In genomic region chr16:44508025-44508424, GRCm38 (mm10) we compare ENCODE assay signal across 20 mouse cellular contexts. TPM values are rescaled to one million over a fixed set of nuclear protein-coding genes. Genes with fewer than 3 reads are reported as not detected.
DNase-seq lines count a peak whose midpoint lies in the region; ATAC-seq lines count a peak whose summit lies in the region.
"Had no signal": no experiment of that assay in that cellular context is flagged by ENCODE, and none has a peak within 500 bp of the region (broad histone marks: within the 10 kb centered on the region; RNA-seq: fewer than 3 reads in every experiment).

No protein-coding gene starts in this region.

- DNase-seq in forebrain, embryonic 10.5 days (ENCODE audit: extremely low spot score, low spot score) = no peak
- DNase-seq in lung, postnatal 36 days = no peak
- no peak for DNase-seq in kidney, postnatal 4 days
- DNase-seq: adrenal gland, adult 8-10 months; cerebellum, adult 9-10 months; gastrocnemius, postnatal 14 days; heart, adult 2 months; heart, postnatal 36 days; kidney, postnatal 36 days; liver had no signal

- no peak overlapping the region for H3K4me2 ChIP-seq in forebrain, embryonic 16.5 days (ENCODE audit: low read length)
- no peak overlapping the region for H3K4me2 ChIP-seq in lung, embryonic 15.5 days
- H3K4me2 ChIP-seq: forebrain, embryonic 12.5 days; midbrain, embryonic 12.5 days; neural tube, embryonic 13.5 days had no signal

- H3K4me3 ChIP-seq in forebrain, embryonic 16.5 days (replicated peaks; ENCODE audit: low read length) = no peak overlapping the region
- no peak overlapping the region for H3K4me3 ChIP-seq in forebrain, embryonic 10.5 days
- no peak overlapping the region for H3K4me3 ChIP-seq in lung, embryonic 15.5 days
- H3K4me3 ChIP-seq: forebrain, embryonic 12.5 days; heart, adult 2 months; midbrain, embryonic 12.5 days; neural tube, embryonic 13.5 days had no signal

- no peaks in the 10 kb centered on the region for H3K36me3 ChIP-seq in forebrain, embryonic 16.5 days (ENCODE audit: control insufficient read depth, insufficient read depth)
- peaks cover 100% of the 10 kb centered on the region for H3K36me3 ChIP-seq in forebrain, embryonic 10.5 days (replicated peaks)
- H3K36me3 ChIP-seq in lung, embryonic 15.5 days = peaks cover 19% of the 10 kb centered on the region

- H3K27me3 ChIP-seq in forebrain, embryonic 16.5 days (replicated peaks; ENCODE audit: control insufficient read depth, insufficient read depth, low read length) = no peaks in the 10 kb centered on the region
- H3K27me3 ChIP-seq in forebrain, embryonic 10.5 days (ENCODE audit: poor library complexity, severe bottlenecking) = no peaks in the 10 kb centered on the region
- no peaks in the 10 kb centered on the region for H3K27me3 ChIP-seq in lung, embryonic 15.5 days
- H3K27me3 ChIP-seq: forebrain, embryonic 12.5 days; midbrain, embryonic 12.5 days; neural tube, embryonic 13.5 days had no signal

- H3K27ac ChIP-seq in forebrain, embryonic 16.5 days (ENCODE audit: low read length) = peak overlapping the region; percentile 21; the same call in 1 of the 2 replicates
- no peak overlapping the region; the same call in 1 of the 2 replicates for H3K27ac ChIP-seq in forebrain, embryonic 10.5 days
- peak overlapping the region; percentile 80 for H3K27ac ChIP-seq in lung, embryonic 15.5 days
- H3K27ac ChIP-seq: heart, adult 2 months; macrophage; midbrain, embryonic 12.5 days had no signal

- WGBS in forebrain, embryonic 16.5 days = 84% methylated on average over 5 of the region's 5 CpGs
- WGBS in forebrain, embryonic 10.5 days = 85% methylated on average over 5 of the region's 5 CpGs
- 51% methylated on average over 5 of the region's 5 CpGs for WGBS in lung, embryonic 15.5 days

- ATAC-seq in forebrain, embryonic 16.5 days = no peak
- ATAC-seq in lung, embryonic 15.5 days (ENCODE audit: borderline replicate concordance, extremely low read depth, low FRiP score, low TSS enrichment) = no peak
- 0 out of 4 replicates have a peak, but pooled peaks have one; percentile 25 to 35 for ATAC-seq in hematopoietic stem cell, adult 5-6 weeks (replicated peaks in 1 of 2; ENCODE audit: insufficient read depth in 1 of 2, low FRiP score in 2 of 2, low TSS enrichment in 1 of 2, low read depth in 1 of 2, poor library complexity in 2 of 2, severe bottlenecking in 2 of 2)
- ATAC-seq in megakaryocyte-erythroid progenitor cell, adult 5-6 weeks (replicated peaks; ENCODE audit: low FRiP score, low TSS enrichment, poor library complexity, severe bottlenecking) = no peak
- ATAC-seq in activated CD4-positive, CD25-positive, alpha-beta regulatory T cell, adult 4 months = no peak
- ATAC-seq: intestine, embryonic 16.5 days had no signal

- H3K9ac ChIP-seq in forebrain, embryonic 16.5 days (replicated peaks; ENCODE audit: low read depth, low read length) = no peak overlapping the region
- H3K9ac ChIP-seq in lung, embryonic 15.5 days = no peak overlapping the region
- H3K9ac ChIP-seq: forebrain, embryonic 12.5 days; midbrain, embryonic 12.5 days; neural tube, embryonic 13.5 days had no signal

- H3K9me3 ChIP-seq in forebrain, embryonic 16.5 days (ENCODE audit: control insufficient read depth, low read length) = no peaks in the 10 kb centered on the region
- peaks cover 10% of the 10 kb centered on the region; the same call in 1 of the 2 replicates for H3K9me3 ChIP-seq in forebrain, embryonic 10.5 days
- no peaks in the 10 kb centered on the region for H3K9me3 ChIP-seq in lung, embryonic 15.5 days
- H3K9me3 ChIP-seq: midbrain, embryonic 12.5 days; neural tube, embryonic 13.5 days had no signal

- peaks cover 22% of the 10 kb centered on the region for H3K4me1 ChIP-seq in forebrain, embryonic 16.5 days (replicated peaks; ENCODE audit: control insufficient read depth, insufficient read depth, low read length)
- peaks cover 18% of the 10 kb centered on the region for H3K4me1 ChIP-seq in forebrain, embryonic 10.5 days
- H3K4me1 ChIP-seq in lung, embryonic 15.5 days = peaks cover 55% of the 10 kb centered on the region

RNA-seq across cellular contexts. Expression of gene Boc, which starts 50.7 kb away (rescaled TPM):
- polyA plus RNA-seq in forebrain, embryonic 16.5 days (2015; fragmentation: Nextera tagmentation; extraction: Ambion mirVana) = 15.2 and 17.6 TPM in 2 replicates
- 25.9 TPM in 2 replicates for polyA plus RNA-seq in forebrain, embryonic 10.5 days (2016; fragmentation: Nextera tagmentation; extraction: Ambion mirVana)
- polyA plus RNA-seq in lung, embryonic 15.5 days (2015; fragmentation: Nextera tagmentation; extraction: Ambion mirVana) = 29.2 and 29.9 TPM in 2 replicates
- 0.30 and 0.75 TPM in 2 replicates for total RNA-seq in hematopoietic stem cell, adult 5-6 weeks (2017)
- total RNA-seq in megakaryocyte-erythroid progenitor cell, adult 5-6 weeks (2014; fragmentation: Nextera tagmentation) = not detected in 2 replicates
- total RNA-seq in megakaryocyte-erythroid progenitor cell, adult 5-6 weeks (2017) = not detected in 2 replicates
- polyA plus RNA-seq in activated CD4-positive, CD25-positive, alpha-beta regulatory T cell, adult 4 months (2017; shearing (Covaris generic)) = under 1 TPM; 0.09 to 0.10 TPM

Comparison
In these comparisons a context has a peak if more than half of its experiments do, and no peak if none do; other contexts are left out.
1. ATAC-seq: peak in hematopoietic stem cell, adult 5-6 weeks (2 of 2); none in forebrain, embryonic 16.5 days (single experiment), lung, embryonic 15.5 days (single experiment), megakaryocyte-erythroid progenitor cell, adult 5-6 weeks (single experiment) and activated CD4-positive, CD25-positive, alpha-beta regulatory T cell, adult 4 months (single experiment).
2. RNA of gene Boc, which starts 50.7 kb away (polyA plus RNA-seq): 29.2 to 29.9 TPM in lung, embryonic 15.5 days, 25.9 TPM in forebrain, embryonic 10.5 days and 15.2 to 17.6 TPM in forebrain, embryonic 16.5 days; 0.09 to 0.10 TPM in activated CD4-positive, CD25-positive, alpha-beta regulatory T cell, adult 4 months; every median in the first group is over 10 times any median in the second.